Mouse (Mus musculus) bone marrow macrophage, adult 2 months (primary cell): ENCODE measurements around the gene Ntng1.

ENCODE experiments used
- CTCF ChIP-seq: IDR thresholded peaks from 2 replicates; pipeline ENCODE4 v1.5.1; 2012; ENCODE audit warnings: low read depth, mild to moderate bottlenecking, low read length, moderate library complexity
- POLR2A ChIP-seq: IDR thresholded peaks from 2 replicates; pipeline ENCODE4 v1.6.1; 2012; ENCODE audit warnings: mild to moderate bottlenecking, low read depth, low read length, borderline replicate concordance

- TF ChIP-seq POLR2A (no peak), CTCF (no peak)
These were observed 37.8 kb downstream of the Ntng1 start for GRCm38 (mm10) chr3:110105982-110106381.
